Mouse (Mus musculus): Measurements from ENCODE around the gene Pmpcb. TPM values are rescaled to one million over a fixed set of nuclear protein-coding genes. Genes with fewer than 3 reads are reported as not detected.
A peak's percentile ranks its signal among the peaks of the same experiment; 100 is the strongest.

Gene Pmpcb
- polyA plus RNA-seq, 1 experiment from 2014 or later, result 106 TPM

- Histone ChIP-seq H3K27me3 (ENCODE audit: control insufficient read depth, insufficient read depth, low read length) (no peaks in the 10 kb centered on the region), H3K9me3 (ENCODE audit: control insufficient read depth, low read length) (no peaks in the 10 kb centered on the region), H3K4me3 (ENCODE audit: low read depth, low read length) (no peak overlapping the region), H3K27ac (replicated peaks; ENCODE audit: low read depth, low read length) (no peak overlapping the region), H3K4me2 (ENCODE audit: low read depth, severe bottlenecking) (no peak overlapping the region), H3K4me1 (ENCODE audit: control insufficient read depth, insufficient read depth, low read length) (no peaks in the 10 kb centered on the region), H3K9ac (ENCODE audit: low read length) (no peak overlapping the region), H3K36me3 (ENCODE audit: control insufficient read depth, insufficient read depth, low read length) (peaks cover 16% of the 10 kb centered on the region; the same call in 1 of the 2 replicates)
- no peak for DNase-seq (ENCODE audit: low spot score)
- no peak for ATAC-seq (ENCODE audit: insufficient number of reproducible peaks, low FRiP score, low TSS enrichment, low read depth)
- WGBS, result 90% methylated on average over 6 of the region's 6 CpGs
Measured at GRCm38 (mm10) chr5:21776491-21776890, 39.5 kb downstream of the Pmpcb start.

GRCm38 (mm10) chr5:21784161-21785052 lies 47.5 kb downstream of the Pmpcb start:
- Histone ChIP-seq H3K4me3 (ENCODE audit: low read depth, low read length) (peak overlapping the region; percentile 97), H3K9ac (ENCODE audit: low read length) (peak overlapping the region; percentile 81), H3K36me3 (ENCODE audit: control insufficient read depth, insufficient read depth, low read length) (peaks cover 9% of the 10 kb centered on the region), H3K27me3 (ENCODE audit: control insufficient read depth, insufficient read depth, low read length) (no peaks in the 10 kb centered on the region), H3K27ac (replicated peaks; ENCODE audit: low read depth, low read length) (peak overlapping the region; percentile 47; the same call in 1 of the 2 replicates), H3K9me3 (ENCODE audit: control insufficient read depth, low read length) (no peaks in the 10 kb centered on the region), H3K4me1 (ENCODE audit: control insufficient read depth, insufficient read depth, low read length) (no peaks in the 10 kb centered on the region; the same call in 1 of the 2 replicates), H3K4me2 (ENCODE audit: low read depth, severe bottlenecking) (peak overlapping the region; percentile 94)
- WGBS, result under 1% methylated on average over 51 of the region's 51 CpGs
- DNase-seq (ENCODE audit: low spot score) (peak; percentile 27), ATAC-seq (ENCODE audit: insufficient number of reproducible peaks, low FRiP score, low TSS enrichment, low read depth) (peak; percentile 70)

- Histone ChIP-seq H3K4me2 (ENCODE audit: low read depth, severe bottlenecking) (peak within 1 kb of the TSS; percentile 94), H3K36me3 (ENCODE audit: control insufficient read depth, insufficient read depth, low read length) (peaks cover 5% of the 10 kb centered on the region), H3K27me3 (ENCODE audit: control insufficient read depth, insufficient read depth, low read length) (no peaks in the 10 kb centered on the region), H3K9ac (ENCODE audit: low read length) (peak within 1 kb of the TSS; percentile 81), H3K4me1 (ENCODE audit: control insufficient read depth, insufficient read depth, low read length) (no peaks in the 10 kb centered on the region; the same call in 1 of the 2 replicates), H3K27ac (replicated peaks; ENCODE audit: low read depth, low read length) (peak within 1 kb of the TSS; percentile 47; the same call in 1 of the 2 replicates), H3K9me3 (ENCODE audit: control insufficient read depth, low read length) (no peaks in the 10 kb centered on the region), H3K4me3 (ENCODE audit: low read depth, low read length) (peak within 1 kb of the TSS; percentile 97)
- peak; percentile 92 for DNase-seq (ENCODE audit: low spot score)
- WGBS, result under 1% methylated on average over 37 of the region's 37 CpGs
- ATAC-seq (ENCODE audit: insufficient number of reproducible peaks, low FRiP score, low TSS enrichment, low read depth), result peak; percentile 91
Measured at GRCm38 (mm10) chr5:21785053-21785452, 48.1 kb downstream of the Pmpcb start, which contains the start of the genes Dnajc2 and Psmc2. Dnajc2 (minus strand) TSS chr5:21785251. Psmc2 (plus strand) TSS chr5:21785283.

GRCm38 (mm10) chr5:21785776-21786175 lies 48.8 kb downstream of the Pmpcb start:
- H3K27ac ChIP-seq (replicated peaks; ENCODE audit: low read depth, low read length), result no peak overlapping the region; the same call in 1 of the 2 replicates
- H3K9ac ChIP-seq (ENCODE audit: low read length), result no peak overlapping the region
- no peak overlapping the region for H3K4me3 ChIP-seq (ENCODE audit: low read depth, low read length)
- H3K4me1 ChIP-seq (ENCODE audit: control insufficient read depth, insufficient read depth, low read length), result no peaks in the 10 kb centered on the region; the same call in 1 of the 2 replicates
- no peak for DNase-seq (ENCODE audit: low spot score)
- 80% methylated on average over 7 of the region's 7 CpGs for WGBS
- peaks cover 5% of the 10 kb centered on the region for H3K36me3 ChIP-seq (ENCODE audit: control insufficient read depth, insufficient read depth, low read length)
- no peak overlapping the region for H3K4me2 ChIP-seq (ENCODE audit: low read depth, severe bottlenecking)
- no peak for ATAC-seq (ENCODE audit: insufficient number of reproducible peaks, low FRiP score, low TSS enrichment, low read depth)
- H3K9me3 ChIP-seq (ENCODE audit: control insufficient read depth, low read length), result no peaks in the 10 kb centered on the region
- no peaks in the 10 kb centered on the region for H3K27me3 ChIP-seq (ENCODE audit: control insufficient read depth, insufficient read depth, low read length)

GRCm38 (mm10) chr5:21786258-21787185 lies 49.6 kb downstream of the Pmpcb start:
- H3K27ac ChIP-seq (replicated peaks; ENCODE audit: low read depth, low read length), result peak overlapping the region; percentile 9
- 2% methylated on average over 51 of the region's 51 CpGs for WGBS
- no peaks in the 10 kb centered on the region for H3K27me3 ChIP-seq (ENCODE audit: control insufficient read depth, insufficient read depth, low read length)
- peak overlapping the region; percentile 89 for H3K9ac ChIP-seq (ENCODE audit: low read length)
- peak overlapping the region; percentile 40 for H3K4me2 ChIP-seq (ENCODE audit: low read depth, severe bottlenecking)
- H3K4me3 ChIP-seq (ENCODE audit: low read depth, low read length), result peak overlapping the region; percentile 86
- DNase-seq (ENCODE audit: low spot score), result peak; percentile 97
- H3K9me3 ChIP-seq (ENCODE audit: control insufficient read depth, low read length), result no peaks in the 10 kb centered on the region
- no peaks in the 10 kb centered on the region; the same call in 1 of the 2 replicates for H3K4me1 ChIP-seq (ENCODE audit: control insufficient read depth, insufficient read depth, low read length)
- H3K36me3 ChIP-seq (ENCODE audit: control insufficient read depth, insufficient read depth, low read length), result peaks cover 5% of the 10 kb centered on the region; the same call in 1 of the 2 replicates
- ATAC-seq (ENCODE audit: insufficient number of reproducible peaks, low FRiP score, low TSS enrichment, low read depth), result peak; percentile 78

GRCm38 (mm10) chr5:21787186-21788105 lies 50.5 kb downstream of the Pmpcb start:
- WGBS, result 39% methylated on average over 11 of the region's 11 CpGs

GRCm38 (mm10) chr5:21789061-21789460 lies 52.1 kb downstream of the Pmpcb start:
- no peak overlapping the region for H3K27ac ChIP-seq (replicated peaks; ENCODE audit: low read depth, low read length)
- no peak overlapping the region for H3K4me2 ChIP-seq (ENCODE audit: low read depth, severe bottlenecking)
- H3K4me1 ChIP-seq (ENCODE audit: control insufficient read depth, insufficient read depth, low read length), result no peaks in the 10 kb centered on the region; the same call in 1 of the 2 replicates
- DNase-seq (ENCODE audit: low spot score), result no peak
- H3K4me3 ChIP-seq (ENCODE audit: low read depth, low read length), result no peak overlapping the region
- H3K9ac ChIP-seq (ENCODE audit: low read length), result no peak overlapping the region
- no peak for ATAC-seq (ENCODE audit: insufficient number of reproducible peaks, low FRiP score, low TSS enrichment, low read depth)
- WGBS, result 65% methylated on average over 5 of the region's 5 CpGs
- no peaks in the 10 kb centered on the region for H3K27me3 ChIP-seq (ENCODE audit: control insufficient read depth, insufficient read depth, low read length)
- no peaks in the 10 kb centered on the region for H3K9me3 ChIP-seq (ENCODE audit: control insufficient read depth, low read length)
- H3K36me3 ChIP-seq (ENCODE audit: control insufficient read depth, insufficient read depth, low read length), result no peaks in the 10 kb centered on the region

More at GRCm38 (mm10) chr5:21787186-21788105, 50.5 kb downstream of the Pmpcb start:
- Histone ChIP-seq H3K4me1 (ENCODE audit: control insufficient read depth, insufficient read depth, low read length) (no peaks in the 10 kb centered on the region; the same call in 1 of the 2 replicates), H3K9ac (ENCODE audit: low read length) (peak overlapping the region; percentile 89), H3K4me2 (ENCODE audit: low read depth, severe bottlenecking) (peak overlapping the region; percentile 40), H3K4me3 (ENCODE audit: low read depth, low read length) (peak overlapping the region; percentile 86), H3K27ac (replicated peaks; ENCODE audit: low read depth, low read length) (no peak overlapping the region), H3K9me3 (ENCODE audit: control insufficient read depth, low read length) (no peaks in the 10 kb centered on the region), H3K36me3 (ENCODE audit: control insufficient read depth, insufficient read depth, low read length) (no peaks in the 10 kb centered on the region), H3K27me3 (ENCODE audit: control insufficient read depth, insufficient read depth, low read length) (no peaks in the 10 kb centered on the region)
- DNase-seq (ENCODE audit: low spot score) (no peak), ATAC-seq (ENCODE audit: insufficient number of reproducible peaks, low FRiP score, low TSS enrichment, low read depth) (no peak)
